Mouse (Mus musculus): ENCODE results near the gene Ppp4r1. TPM values are rescaled to one million over a fixed set of nuclear protein-coding genes. Genes with fewer than 3 reads are reported as not detected.

The Ppp4r1 gene
- polyA plus RNA-seq, 1 experiment from 2014 or later: 42.9 TPM

- Histone ChIP-seq H3K4me3 (no peak overlapping the region), H3K9me3 (no peaks in the 10 kb centered on the region), H3K36me3 (peaks cover 80% of the 10 kb centered on the region), H3K27me3 (ENCODE audit: insufficient read depth, poor library complexity, severe bottlenecking) (no peaks in the 10 kb centered on the region), H3K4me1 (peaks cover 10% of the 10 kb centered on the region; the same call in 1 of the 2 replicates), H3K27ac (no peak overlapping the region)
- 95% methylated on average over 5 of the region's 5 CpGs for WGBS
- DNase-seq (ENCODE audit: low spot score): no peak
Measured at GRCm38 (mm10) chr17:65827904-65828303, 45.5 kb downstream of the Ppp4r1 start.

- no peak for DNase-seq (ENCODE audit: low spot score)
- Histone ChIP-seq H3K4me1 (peaks cover 8% of the 10 kb centered on the region; the same call in 1 of the 2 replicates), H3K36me3 (peaks cover 86% of the 10 kb centered on the region), H3K27me3 (ENCODE audit: insufficient read depth, poor library complexity, severe bottlenecking) (no peaks in the 10 kb centered on the region), H3K9me3 (no peaks in the 10 kb centered on the region), H3K27ac (no peak overlapping the region), H3K4me3 (no peak overlapping the region)
- WGBS: 91% methylated on average over 11 of the region's 11 CpGs
Measured at GRCm38 (mm10) chr17:65828951-65829350, 46.6 kb downstream of the Ppp4r1 start.

- no peak overlapping the region for H3K27ac ChIP-seq
- no peaks in the 10 kb centered on the region for H3K9me3 ChIP-seq
- peaks cover 84% of the 10 kb centered on the region for H3K36me3 ChIP-seq
- no peak overlapping the region for H3K4me3 ChIP-seq
- WGBS: 92% methylated on average over 13 of the region's 13 CpGs
- no peaks in the 10 kb centered on the region for H3K27me3 ChIP-seq (ENCODE audit: insufficient read depth, poor library complexity, severe bottlenecking)
- DNase-seq (ENCODE audit: low spot score): no peak
- H3K4me1 ChIP-seq: peaks cover 3% of the 10 kb centered on the region; the same call in 1 of the 2 replicates
Measured at GRCm38 (mm10) chr17:65830216-65830863, 48.0 kb downstream of the Ppp4r1 start.

GRCm38 (mm10) chr17:65833891-65834290 is 51.5 kb downstream of the Ppp4r1 start:
- H3K36me3 ChIP-seq: peaks cover 95% of the 10 kb centered on the region
- 95% methylated on average over 3 of the region's 3 CpGs for WGBS
- no peak for DNase-seq (ENCODE audit: low spot score)
- no peak overlapping the region for H3K4me3 ChIP-seq
- H3K27ac ChIP-seq: no peak overlapping the region
- peaks cover 3% of the 10 kb centered on the region; the same call in 1 of the 2 replicates for H3K4me1 ChIP-seq
- no peaks in the 10 kb centered on the region for H3K9me3 ChIP-seq
- no peaks in the 10 kb centered on the region for H3K27me3 ChIP-seq (ENCODE audit: insufficient read depth, poor library complexity, severe bottlenecking)

- DNase-seq (ENCODE audit: low spot score): no peak
- Histone ChIP-seq H3K4me3 (no peak overlapping the region), H3K27me3 (ENCODE audit: insufficient read depth, poor library complexity, severe bottlenecking) (no peaks in the 10 kb centered on the region), H3K9me3 (no peaks in the 10 kb centered on the region), H3K27ac (no peak overlapping the region), H3K36me3 (peaks cover 93% of the 10 kb centered on the region), H3K4me1 (no peaks in the 10 kb centered on the region)
- 95% methylated on average over 3 of the region's 3 CpGs for WGBS
Measured at GRCm38 (mm10) chr17:65836746-65837145, 54.4 kb downstream of the Ppp4r1 start.

- H3K4me3 ChIP-seq: no peak overlapping the region
- H3K27me3 ChIP-seq (ENCODE audit: insufficient read depth, poor library complexity, severe bottlenecking): no peaks in the 10 kb centered on the region
- 88% methylated on average over 7 of the region's 7 CpGs for WGBS
- H3K36me3 ChIP-seq: peaks cover 95% of the 10 kb centered on the region
- no peak overlapping the region for H3K27ac ChIP-seq
- no peaks in the 10 kb centered on the region for H3K4me1 ChIP-seq
- no peaks in the 10 kb centered on the region for H3K9me3 ChIP-seq
- DNase-seq (ENCODE audit: low spot score): no peak
Measured at GRCm38 (mm10) chr17:65839541-65840256, 57.3 kb downstream of the Ppp4r1 start.

- Histone ChIP-seq H3K4me1 (no peaks in the 10 kb centered on the region), H3K36me3 (peaks cover 84% of the 10 kb centered on the region), H3K9me3 (no peaks in the 10 kb centered on the region), H3K27ac (no peak overlapping the region), H3K27me3 (ENCODE audit: insufficient read depth, poor library complexity, severe bottlenecking) (no peaks in the 10 kb centered on the region), H3K4me3 (no peak overlapping the region)
- no peak for DNase-seq (ENCODE audit: low spot score)
- WGBS: 90% methylated on average over 10 of the region's 10 CpGs
Measured at GRCm38 (mm10) chr17:65842669-65843381, 60.5 kb downstream of the Ppp4r1 start.

GRCm38 (mm10) chr17:65845423-65845822 is 63.0 kb downstream of the Ppp4r1 start:
- Histone ChIP-seq H3K27ac (no peak overlapping the region), H3K4me1 (peaks cover 7% of the 10 kb centered on the region; the same call in 1 of the 2 replicates), H3K9me3 (no peaks in the 10 kb centered on the region), H3K36me3 (peaks cover 72% of the 10 kb centered on the region), H3K27me3 (ENCODE audit: insufficient read depth, poor library complexity, severe bottlenecking) (no peaks in the 10 kb centered on the region), H3K4me3 (no peak overlapping the region)
- no peak for DNase-seq (ENCODE audit: low spot score)
- WGBS: 85% methylated on average over 6 of the region's 6 CpGs

- H3K27me3 ChIP-seq (ENCODE audit: insufficient read depth, poor library complexity, severe bottlenecking): no peaks in the 10 kb centered on the region
- peaks cover 7% of the 10 kb centered on the region; the same call in 1 of the 2 replicates for H3K4me1 ChIP-seq
- no peaks in the 10 kb centered on the region for H3K9me3 ChIP-seq
- 83% methylated on average over 11 of the region's 11 CpGs for WGBS
- peaks cover 70% of the 10 kb centered on the region for H3K36me3 ChIP-seq
- no peak overlapping the region for H3K4me3 ChIP-seq
- DNase-seq (ENCODE audit: low spot score): no peak
- H3K27ac ChIP-seq: no peak overlapping the region
Measured at GRCm38 (mm10) chr17:65847694-65848449, 65.5 kb downstream of the Ppp4r1 start.

GRCm38 (mm10) chr17:65850487-65850886 is 68.1 kb downstream of the Ppp4r1 start:
- H3K36me3 ChIP-seq: peaks cover 62% of the 10 kb centered on the region
- no peak overlapping the region for H3K4me3 ChIP-seq
- H3K9me3 ChIP-seq: no peaks in the 10 kb centered on the region
- H3K4me1 ChIP-seq: peaks cover 7% of the 10 kb centered on the region; the same call in 1 of the 2 replicates
- no peaks in the 10 kb centered on the region for H3K27me3 ChIP-seq (ENCODE audit: insufficient read depth, poor library complexity, severe bottlenecking)
- no peak overlapping the region for H3K27ac ChIP-seq
- WGBS: 90% methylated on average over 17 of the region's 17 CpGs
- no peak for DNase-seq (ENCODE audit: low spot score)

- H3K27me3 ChIP-seq (ENCODE audit: insufficient read depth, poor library complexity, severe bottlenecking): no peaks in the 10 kb centered on the region
- H3K4me1 ChIP-seq: peaks cover 7% of the 10 kb centered on the region; the same call in 1 of the 2 replicates
- no peaks in the 10 kb centered on the region for H3K9me3 ChIP-seq
- 87% methylated on average over 6 of the region's 6 CpGs for WGBS
- peaks cover 68% of the 10 kb centered on the region for H3K36me3 ChIP-seq
- DNase-seq (ENCODE audit: low spot score): no peak
- H3K4me3 ChIP-seq: no peak overlapping the region
- no peak overlapping the region for H3K27ac ChIP-seq
Measured at GRCm38 (mm10) chr17:65851749-65852148, 69.4 kb downstream of the Ppp4r1 start.

GRCm38 (mm10) chr17:65853326-65853725 is 71.0 kb downstream of the Ppp4r1 start:
- Histone ChIP-seq H3K27me3 (ENCODE audit: insufficient read depth, poor library complexity, severe bottlenecking) (no peaks in the 10 kb centered on the region), H3K4me1 (peaks cover 7% of the 10 kb centered on the region), H3K4me3 (no peak overlapping the region), H3K36me3 (peaks cover 72% of the 10 kb centered on the region), H3K9me3 (no peaks in the 10 kb centered on the region), H3K27ac (no peak overlapping the region)
- no peak for DNase-seq (ENCODE audit: low spot score)
- WGBS: 86% methylated on average over 6 of the region's 6 CpGs

Measured in heart, embryonic 10.5 days (tissue).